Mouse (Mus musculus): Measurements from ENCODE around the gene Gbe1.

The Gbe1 gene

GRCm38 (mm10) chr16:70353058-70353457 lies 39.3 kb downstream of the Gbe1 start:
- peak; percentile 65 for DNase-seq (ENCODE audit: inconsistent ontology term)

- no peak for DNase-seq (ENCODE audit: inconsistent ontology term)
Measured at GRCm38 (mm10) chr16:70358326-70358725, 44.6 kb downstream of the Gbe1 start.

DNA sequence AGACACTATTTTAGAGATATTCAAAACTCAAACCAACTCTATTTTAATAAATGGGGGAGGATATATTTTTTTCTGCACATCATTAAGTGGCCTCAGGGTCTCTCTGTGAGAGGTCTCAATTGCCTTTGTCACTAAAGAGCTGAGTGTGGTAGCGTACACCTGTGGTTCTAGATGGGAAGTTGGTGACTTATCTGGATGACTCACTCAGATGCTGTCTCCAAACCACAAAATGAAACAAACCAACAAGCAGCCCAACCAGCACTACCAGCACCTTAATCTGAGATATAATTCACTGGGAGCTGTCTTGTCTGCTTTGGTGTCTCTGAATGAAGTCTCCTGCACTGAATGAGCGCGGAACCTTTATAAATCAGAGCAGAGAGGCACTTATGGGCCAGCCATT lies 51.5 kb downstream of the Gbe1 start:
- DNase-seq (ENCODE audit: inconsistent ontology term) = peak; percentile 22

DNA sequence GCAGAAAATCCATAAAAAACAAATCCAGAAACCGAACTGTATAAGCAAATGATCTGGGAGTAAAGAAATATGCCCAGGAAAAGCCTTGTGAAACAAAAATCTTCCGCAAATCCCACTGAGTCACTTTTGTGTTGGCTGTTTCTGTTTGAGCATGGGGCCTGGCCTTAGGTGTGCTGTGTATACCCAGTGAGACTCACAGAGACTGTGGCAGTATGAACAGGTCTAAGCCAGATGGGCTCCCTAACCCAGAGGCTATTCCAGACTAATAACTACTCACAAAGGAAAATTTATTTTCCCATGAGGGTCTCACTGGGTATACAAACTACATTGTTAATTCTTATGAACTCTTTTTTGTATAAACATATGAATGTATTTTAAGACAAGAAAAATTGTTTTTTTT lies 67.3 kb downstream of the Gbe1 start:
- no peak for DNase-seq (ENCODE audit: inconsistent ontology term)

GRCm38 (mm10) chr16:70385494-70385893 lies 71.7 kb downstream of the Gbe1 start:
- no peak for DNase-seq (ENCODE audit: inconsistent ontology term)

DNA sequence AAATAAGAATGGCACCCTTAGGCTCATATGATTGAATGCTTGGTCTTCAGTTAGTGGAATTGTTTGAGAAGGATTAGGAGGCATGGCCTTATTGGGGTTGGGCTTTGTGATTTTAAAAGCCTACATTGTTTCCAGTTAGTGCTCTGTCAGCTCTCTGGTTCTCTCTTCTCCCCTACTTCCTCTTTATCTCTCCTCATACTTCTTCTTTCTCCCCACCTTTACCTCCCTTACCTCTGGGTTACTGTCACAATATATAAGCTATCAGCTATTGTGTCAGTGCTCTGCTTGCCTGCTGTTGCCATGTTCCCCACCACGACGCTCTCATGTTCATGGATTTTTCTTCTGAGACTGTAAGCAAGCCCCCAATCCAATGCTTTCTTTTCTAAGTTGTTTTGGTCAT lies 73.6 kb downstream of the Gbe1 start:
- no peak for DNase-seq (ENCODE audit: inconsistent ontology term)

- no peak for DNase-seq (ENCODE audit: inconsistent ontology term)
Measured at GRCm38 (mm10) chr16:70395276-70395675, 81.5 kb downstream of the Gbe1 start.

DNA sequence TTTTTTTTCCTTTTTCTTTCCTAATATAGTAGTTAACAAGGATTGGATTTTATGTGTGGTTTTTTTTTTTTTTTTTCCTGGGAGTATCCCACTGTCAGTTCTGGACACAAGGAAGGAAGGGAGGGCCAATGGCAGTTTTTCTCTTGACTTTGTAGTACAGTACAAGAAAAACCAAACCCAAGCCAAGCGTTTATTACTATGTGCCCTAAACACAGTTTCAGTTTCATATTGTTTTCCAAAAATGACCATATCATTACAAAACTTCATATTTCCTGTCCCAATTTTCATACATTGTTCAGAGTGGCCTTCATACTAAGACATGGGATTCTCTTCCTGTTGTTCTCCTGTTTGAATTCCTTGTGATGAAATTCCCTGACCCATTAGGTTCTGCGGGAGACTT lies 94.0 kb downstream of the Gbe1 start:
- DNase-seq (ENCODE audit: inconsistent ontology term) = no peak

DNA sequence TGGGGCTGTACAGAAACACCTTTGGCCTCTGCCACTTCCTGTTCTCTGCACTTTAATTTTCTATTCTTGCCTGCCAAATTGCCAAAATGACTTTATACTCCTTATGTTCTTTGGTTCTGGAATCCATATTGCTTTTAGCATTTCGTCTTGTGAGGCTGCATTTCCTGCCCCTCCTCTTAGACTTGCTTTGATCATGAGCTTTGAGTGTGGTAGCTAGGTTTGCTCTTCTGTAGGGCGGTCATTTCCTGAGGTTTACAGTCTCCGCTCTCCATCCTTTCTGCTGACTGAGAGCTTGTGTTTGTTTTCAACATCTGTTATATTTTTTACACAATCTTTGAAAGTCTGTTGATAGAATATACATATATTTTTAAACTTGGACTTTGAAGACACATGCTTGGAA lies 107.3 kb downstream of the Gbe1 start:
- DNase-seq (ENCODE audit: inconsistent ontology term) = no peak

DNA sequence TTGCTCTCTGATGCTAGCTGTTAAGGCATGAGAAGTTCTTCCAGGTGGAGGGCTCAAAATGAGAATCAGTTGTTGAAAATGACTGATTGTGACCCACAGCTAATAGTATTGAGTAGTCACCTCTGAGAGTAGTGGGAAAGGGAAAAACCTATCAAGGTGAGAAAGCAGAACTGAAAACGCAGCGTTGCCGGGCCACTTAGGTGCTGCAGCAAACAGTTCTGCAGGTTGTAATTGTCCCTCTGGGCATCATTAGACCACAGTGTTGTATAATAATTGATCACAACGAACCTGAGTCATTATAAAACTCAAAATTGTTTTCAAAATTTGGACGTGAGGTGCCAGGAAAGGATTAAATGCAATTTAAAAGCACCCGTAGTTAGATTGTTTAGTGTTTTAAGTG lies 135.8 kb downstream of the Gbe1 start:
- DNase-seq (ENCODE audit: inconsistent ontology term) = no peak

- DNase-seq (ENCODE audit: inconsistent ontology term) = no peak
Measured at GRCm38 (mm10) chr16:70475583-70475982, 161.8 kb downstream of the Gbe1 start.

DNA sequence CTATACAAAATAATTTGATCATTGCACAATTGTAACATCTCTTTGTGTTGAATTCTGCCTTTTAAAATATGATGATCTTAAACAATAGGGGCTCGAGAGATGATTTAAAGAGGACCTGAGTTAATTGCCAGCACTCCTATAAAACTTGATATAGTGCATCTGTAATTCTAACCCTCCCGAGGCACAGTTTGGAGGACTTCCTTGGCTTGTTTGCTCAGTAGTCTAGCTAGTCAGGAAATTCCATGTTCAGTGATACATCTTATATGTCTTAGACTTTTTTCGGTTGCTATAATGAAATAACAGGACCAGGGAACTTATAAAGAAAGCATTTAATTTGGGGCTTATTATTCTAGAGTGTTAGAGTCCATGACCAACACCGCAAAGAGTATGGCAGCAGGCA lies 162.4 kb downstream of the Gbe1 start:
- no peak for DNase-seq (ENCODE audit: inconsistent ontology term)

GRCm38 (mm10) chr16:70480494-70480893 lies 166.7 kb downstream of the Gbe1 start:
- DNase-seq (ENCODE audit: inconsistent ontology term) = no peak

DNA sequence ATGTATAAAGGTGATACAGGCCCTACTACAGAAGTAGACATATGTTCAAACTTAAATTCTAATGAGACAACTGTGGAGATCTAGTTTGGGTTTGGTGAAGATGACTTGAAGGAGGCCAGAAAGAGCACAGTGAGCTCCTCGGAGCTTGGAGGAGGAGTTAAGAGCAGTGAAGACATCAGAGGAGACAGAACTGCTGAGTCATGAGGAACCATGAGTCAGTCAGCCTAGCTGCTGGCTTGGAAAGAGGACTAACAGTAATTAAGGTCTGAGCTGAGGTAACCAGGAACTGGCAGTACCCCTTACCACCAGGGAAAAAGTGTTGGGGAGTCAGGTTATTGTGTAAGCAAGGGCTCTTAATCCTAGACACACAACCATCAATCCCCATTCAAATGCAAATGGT lies 192.7 kb downstream of the Gbe1 start:
- peak; percentile 16 for DNase-seq (ENCODE audit: inconsistent ontology term)

DNA sequence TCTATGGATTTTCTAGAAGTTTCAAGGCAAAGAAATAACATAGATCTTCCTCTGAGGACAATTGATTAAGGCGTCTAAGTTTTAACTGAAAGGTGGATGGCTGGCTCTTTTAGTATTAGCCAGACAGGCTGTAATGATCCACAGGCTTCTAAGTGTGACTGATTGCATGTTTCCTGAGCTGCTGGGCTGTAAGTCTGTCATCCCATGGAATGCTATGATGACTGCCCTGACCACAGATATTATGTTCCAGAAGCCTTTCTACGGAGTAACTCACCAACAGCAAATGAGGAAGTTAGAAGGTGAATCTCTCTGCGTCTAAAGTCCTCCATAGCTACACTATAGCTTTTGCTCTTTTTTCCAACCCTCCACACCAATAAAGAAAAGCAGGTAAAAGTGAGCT lies 197.2 kb downstream of the Gbe1 start:
- DNase-seq (ENCODE audit: inconsistent ontology term) = no peak

DNA sequence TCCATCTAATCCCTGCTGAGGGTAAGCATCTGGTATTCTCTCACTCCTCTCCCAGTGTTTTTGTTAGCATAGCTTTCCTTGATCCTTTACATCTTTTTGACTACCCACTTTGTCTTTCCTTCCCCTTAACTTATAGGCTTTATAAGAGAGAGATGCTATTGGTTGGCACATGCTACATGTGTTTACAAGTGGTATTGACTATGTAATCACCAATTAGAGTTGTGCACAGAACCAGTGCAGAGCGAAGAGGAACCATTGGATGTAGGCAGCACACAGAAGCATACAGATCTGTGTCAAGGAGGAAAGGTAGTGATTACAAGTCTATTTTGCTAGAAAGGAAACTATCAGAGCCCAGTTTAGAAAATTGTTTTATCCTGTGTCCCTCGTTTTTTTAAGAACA lies 209.1 kb downstream of the Gbe1 start:
- no peak for DNase-seq (ENCODE audit: inconsistent ontology term)

DNA sequence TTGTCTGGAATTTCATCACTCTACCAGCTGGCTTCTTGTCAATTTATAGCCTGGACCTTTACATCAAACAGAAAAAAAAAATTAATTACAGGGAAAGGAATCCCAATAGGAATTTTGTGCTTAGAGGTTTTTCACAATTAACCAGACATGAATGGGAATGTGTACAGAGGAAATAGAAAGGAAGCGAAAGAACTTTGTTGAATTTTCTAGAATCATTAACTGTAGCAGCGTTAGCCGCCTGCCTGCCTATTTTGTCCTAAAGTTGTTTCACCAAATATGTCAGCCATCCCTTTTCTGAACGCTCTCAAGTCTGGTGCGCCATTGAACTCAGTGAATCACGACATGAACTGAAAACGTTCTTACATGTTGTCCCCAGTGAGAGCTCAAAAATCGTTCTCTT lies 209.8 kb downstream of the Gbe1 start:
- DNase-seq (ENCODE audit: inconsistent ontology term) = peak; percentile 57

- DNase-seq (ENCODE audit: inconsistent ontology term) = peak; percentile 31
Measured at GRCm38 (mm10) chr16:70524273-70524672, 210.5 kb downstream of the Gbe1 start.

GRCm38 (mm10) chr16:70527224-70527623 lies 213.5 kb downstream of the Gbe1 start:
- no peak for DNase-seq (ENCODE audit: inconsistent ontology term)

- DNase-seq (ENCODE audit: inconsistent ontology term) = no peak
Measured at GRCm38 (mm10) chr16:70535224-70535623, 221.5 kb downstream of the Gbe1 start.

DNA sequence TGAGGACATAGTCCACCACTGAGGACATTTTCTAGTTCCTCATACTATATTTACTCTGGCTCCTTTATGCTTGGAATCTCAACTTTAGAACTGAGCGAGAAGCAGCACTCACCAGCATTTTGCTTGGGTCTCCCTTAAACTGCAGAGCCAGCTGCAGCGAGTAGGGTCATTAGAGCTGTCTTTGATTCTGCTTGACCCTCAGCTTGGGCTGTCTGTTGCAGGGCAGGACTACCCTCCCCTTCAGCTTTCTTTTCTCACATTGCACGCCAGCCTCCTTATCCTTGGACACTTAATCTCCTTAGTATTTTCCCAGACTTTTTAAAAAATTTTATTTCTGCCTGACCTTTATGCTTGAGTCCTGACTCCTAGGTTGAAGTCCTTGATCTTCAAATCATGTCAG lies 237.1 kb downstream of the Gbe1 start:
- no peak for DNase-seq (ENCODE audit: inconsistent ontology term)

- DNase-seq (ENCODE audit: inconsistent ontology term) = no peak
Measured at GRCm38 (mm10) chr16:70561635-70562348, 248.0 kb downstream of the Gbe1 start.

GRCm38 (mm10) chr16:70562574-70562973 lies 248.8 kb downstream of the Gbe1 start:
- no peak for DNase-seq (ENCODE audit: inconsistent ontology term)

- DNase-seq (ENCODE audit: inconsistent ontology term) = peak; percentile 41
Measured at GRCm38 (mm10) chr16:70563456-70563855, 249.7 kb downstream of the Gbe1 start.
